Mouse (Mus musculus) heart, postnatal 0 days (tissue): Measurements from ENCODE around the gene Ces1b.

Experiments used
- CTCF ChIP-seq: IDR thresholded peaks from 2 replicates; pipeline ENCODE4 v1.5.1; 2016; ENCODE audit warnings: antibody characterized with exemption, control low read depth, low read depth
- EP300 ChIP-seq: IDR thresholded peaks from 2 replicates; pipeline ENCODE4 v1.6.1; 2016; ENCODE audit warnings: antibody characterized with exemption, low read depth

DNA sequence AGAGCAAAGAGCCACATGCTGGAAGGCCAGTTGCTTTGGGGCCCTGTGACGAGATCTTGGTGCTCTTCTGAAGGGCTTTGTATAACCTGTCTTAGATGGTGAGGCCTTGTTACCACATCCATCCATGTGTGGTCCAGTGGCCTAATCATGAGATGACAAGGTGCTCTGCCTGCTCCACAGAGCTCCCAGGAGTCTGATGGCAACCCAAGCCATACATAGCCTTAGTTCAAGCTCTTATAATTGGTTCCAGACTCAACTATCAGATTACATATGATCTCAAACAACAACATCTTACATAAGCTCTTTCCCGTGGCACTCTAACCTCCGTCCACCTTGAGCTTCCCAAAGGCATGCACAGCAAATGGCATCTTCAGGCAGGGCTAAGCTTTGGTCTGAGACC lies 31.7 kb downstream of the Ces1b start, which contains the start of gene Ces1a:
- no peak for TF ChIP-seq CTCF
- TF ChIP-seq EP300, result no peak
